Mouse (Mus musculus) right cerebral cortex, postnatal 4 days (tissue): Measurements from ENCODE around the gene Pbp2.
A peak's percentile ranks its signal among the peaks of the same experiment; 100 is the strongest.

Experiments
- DNase-seq: peaks from one replicate; pipeline ENCODE4 v3.0.0-alpha.2; 2022

Gene Pbp2

DNA sequence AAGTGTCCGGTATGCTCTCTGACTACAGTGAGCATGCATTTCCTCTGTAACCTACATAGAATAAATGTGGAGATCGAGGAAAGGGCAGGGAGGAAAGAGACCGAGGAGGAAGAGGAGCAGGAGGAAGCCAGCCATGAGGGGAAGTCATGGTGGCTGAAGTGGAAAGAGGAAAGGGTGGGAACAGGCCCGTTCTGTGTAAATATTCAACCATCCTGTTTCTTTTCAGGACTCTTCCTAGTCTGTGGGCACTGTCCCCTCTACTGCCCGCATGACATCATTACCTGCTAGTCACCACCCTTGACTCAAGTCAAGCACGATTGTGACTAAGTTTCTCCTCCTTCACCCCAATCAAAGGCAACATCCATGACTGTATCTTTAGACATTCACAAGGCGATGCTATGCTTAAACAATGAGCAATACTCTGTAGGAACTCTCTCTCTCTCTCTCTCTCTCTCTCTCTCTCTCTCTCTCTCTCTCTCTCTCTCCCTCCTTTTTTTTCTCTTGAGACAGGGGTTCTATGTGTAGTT, 11.1 kb downstream of the Pbp2 start:
- DNase-seq = no peak

DNA sequence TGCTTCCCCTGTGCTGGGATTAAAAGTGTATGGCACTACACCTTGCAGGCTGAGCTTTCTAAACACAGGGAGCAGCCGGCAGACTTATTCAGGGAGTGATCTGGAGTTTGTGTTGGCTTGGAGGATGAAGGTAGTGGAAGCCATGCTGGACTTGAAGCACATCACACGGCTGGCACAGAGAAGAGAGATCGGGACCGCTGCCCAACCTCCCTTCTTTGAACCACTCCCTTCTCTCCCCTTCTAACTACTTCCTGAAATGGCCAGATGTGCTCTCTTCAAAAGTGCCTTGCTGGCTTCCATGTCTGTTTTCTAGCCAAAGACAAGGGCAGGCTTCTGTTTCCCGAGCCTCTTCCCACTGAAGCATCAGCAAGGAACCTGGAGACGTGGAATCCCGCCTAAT, 12.6 kb downstream of the Pbp2 start:
- no peak for DNase-seq

DNA sequence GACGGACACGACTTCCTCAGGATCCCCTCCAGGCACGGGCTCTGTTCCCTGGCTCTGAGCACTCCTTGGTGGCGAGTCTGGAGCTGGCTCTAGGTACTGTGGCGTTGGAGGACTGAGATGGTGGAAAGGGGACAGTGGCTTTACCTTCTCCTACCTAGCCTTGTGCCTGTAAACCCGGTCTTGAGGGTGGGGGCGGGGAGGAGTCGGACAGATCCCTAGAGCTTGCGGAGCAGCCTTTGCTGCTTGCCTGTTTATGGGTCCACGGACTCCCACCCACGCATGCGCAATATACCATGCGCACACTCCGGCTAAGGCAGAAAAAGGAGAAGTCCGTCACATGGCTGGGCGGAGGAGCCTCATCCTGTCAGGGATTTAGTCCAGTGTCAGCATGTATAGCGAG, 13.9 kb downstream of the Pbp2 start:
- no peak for DNase-seq

GRCm38 (mm10) chr6:135295082-135295861, 14.9 kb downstream of the Pbp2 start:
- DNase-seq = peak; percentile 17

- DNase-seq = no peak
These were observed 16.1 kb downstream of the Pbp2 start for GRCm38 (mm10) chr6:135294150-135294549.

DNA sequence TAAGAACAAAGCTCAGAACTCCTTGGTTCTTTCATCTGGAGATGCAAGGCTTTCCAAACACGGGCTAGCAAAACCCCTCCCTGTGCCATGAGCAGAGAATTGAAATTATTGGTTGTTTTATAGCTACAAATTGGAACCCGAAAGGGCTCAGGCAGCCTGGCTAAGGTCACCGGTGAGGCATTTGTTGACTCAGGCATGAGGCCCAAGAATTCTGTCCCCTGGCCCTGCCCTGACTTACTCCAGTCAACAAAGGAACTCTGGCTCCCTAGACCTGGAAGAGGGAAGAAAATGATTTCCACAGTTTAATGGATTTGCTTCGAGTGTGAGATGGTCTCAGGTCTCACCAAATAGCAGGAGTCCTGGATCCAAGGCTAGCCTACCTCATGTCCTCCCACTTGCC, 17.8 kb downstream of the Pbp2 start:
- no peak for DNase-seq

DNA sequence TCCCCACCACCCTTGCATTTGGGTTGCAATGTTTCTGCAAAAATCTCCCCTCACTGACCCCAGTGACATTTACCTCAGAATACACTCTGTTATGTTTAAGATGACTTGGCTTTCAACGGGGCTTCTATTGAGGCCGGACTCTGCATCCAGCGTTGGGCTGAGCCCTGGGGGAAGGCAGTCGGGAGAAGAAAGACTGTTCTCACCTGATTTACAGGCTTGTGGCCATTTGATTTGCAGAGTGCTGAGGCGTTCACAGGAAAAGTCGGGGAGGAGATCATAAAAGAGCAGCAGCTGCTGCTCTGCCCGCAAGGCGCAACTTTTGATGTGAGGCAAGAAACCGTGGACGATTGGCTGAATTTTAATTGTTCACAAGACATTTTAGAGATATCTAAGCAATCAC, 30.3 kb downstream of the Pbp2 start:
- no peak for DNase-seq

DNA sequence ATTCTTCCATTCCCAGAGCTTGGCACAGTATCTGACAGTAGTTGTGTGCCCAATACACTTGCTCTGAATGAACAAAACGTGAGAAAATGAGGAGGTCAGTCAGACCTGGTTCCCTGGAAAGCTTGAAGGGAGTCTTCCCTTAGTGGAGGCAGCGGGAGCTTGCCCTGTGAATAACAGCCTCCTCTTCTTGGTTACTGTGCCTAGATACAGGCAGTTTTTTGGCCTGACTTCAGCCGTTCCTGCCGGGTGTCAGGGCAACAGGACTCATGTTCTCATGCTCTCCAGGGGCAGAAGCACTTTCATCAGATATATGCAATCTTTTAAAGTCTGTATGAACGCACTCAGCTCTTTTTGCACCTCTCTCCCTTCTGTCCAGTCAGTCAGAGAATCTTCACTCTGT, 30.9 kb downstream of the Pbp2 start:
- no peak for DNase-seq

GRCm38 (mm10) chr6:135278302-135278701, 31.9 kb downstream of the Pbp2 start:
- no peak for DNase-seq

- DNase-seq = no peak
These were observed 33.5 kb downstream of the Pbp2 start for GRCm38 (mm10) chr6:135276474-135277295.

DNA sequence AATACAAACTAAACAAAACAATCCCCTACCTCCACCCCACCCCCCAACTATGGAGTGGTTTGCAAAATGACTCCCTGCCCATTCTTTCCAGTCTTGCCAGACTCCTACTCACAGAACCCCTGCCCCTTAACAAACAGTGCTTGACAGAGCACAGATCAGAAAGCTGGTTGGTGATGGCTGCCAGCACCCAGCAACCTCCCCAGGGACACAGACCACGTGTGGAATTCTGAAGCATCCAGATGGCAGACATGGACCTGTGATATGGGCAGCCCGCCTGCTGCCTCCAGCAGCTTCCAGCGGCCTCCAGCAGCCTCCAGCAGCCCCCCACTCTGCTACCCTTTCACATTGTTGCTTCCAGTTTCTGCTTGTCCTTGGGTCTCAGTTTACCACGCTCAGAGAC, 35.0 kb downstream of the Pbp2 start:
- no peak for DNase-seq

- DNase-seq = no peak
These were observed 37.1 kb downstream of the Pbp2 start for GRCm38 (mm10) chr6:135273066-135273465.

GRCm38 (mm10) chr6:135271761-135272160, 38.4 kb downstream of the Pbp2 start:
- DNase-seq = no peak

DNA sequence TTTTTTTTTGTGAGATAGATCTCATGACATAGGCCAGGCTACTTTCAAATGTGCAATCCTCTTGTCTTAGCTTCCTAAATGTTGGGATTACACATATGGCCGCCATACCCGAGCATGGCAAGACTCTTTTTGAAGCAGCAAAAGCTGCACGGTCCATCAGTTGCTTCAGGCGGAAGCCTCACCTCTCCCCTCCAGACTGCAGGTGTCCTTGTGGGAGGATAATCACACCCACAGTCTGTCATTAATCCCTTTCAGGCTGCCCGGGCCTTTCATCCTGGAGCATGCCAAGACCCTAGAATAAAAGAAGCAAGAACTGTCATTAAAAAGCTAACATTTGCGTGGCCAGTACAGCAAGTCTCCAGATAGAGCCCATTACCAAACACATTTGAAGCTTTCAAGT, 40.6 kb downstream of the Pbp2 start:
- DNase-seq = no peak

DNA sequence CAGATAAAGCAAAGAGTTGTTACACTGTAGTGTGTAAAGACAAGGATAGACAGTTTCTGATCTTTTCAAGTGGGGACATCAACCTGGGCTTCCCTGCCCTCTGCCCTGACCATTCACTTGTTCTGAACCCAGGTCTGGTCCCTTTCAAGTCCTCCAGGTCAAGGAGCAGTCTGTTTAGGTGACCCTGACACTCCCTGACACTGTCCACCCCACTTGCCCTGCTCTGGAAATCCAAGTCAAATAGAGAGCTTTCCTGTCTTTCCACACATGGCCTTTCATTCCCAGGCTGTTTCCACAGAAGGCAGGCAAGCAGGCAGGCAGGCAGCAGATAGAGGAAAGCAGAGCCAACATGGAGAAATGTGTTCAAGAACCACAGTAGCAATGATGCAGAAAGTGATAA, 41.8 kb downstream of the Pbp2 start:
- DNase-seq = no peak

GRCm38 (mm10) chr6:135267221-135267620, 43.0 kb downstream of the Pbp2 start:
- no peak for DNase-seq

GRCm38 (mm10) chr6:135266056-135266455, 44.1 kb downstream of the Pbp2 start:
- no peak for DNase-seq

DNA sequence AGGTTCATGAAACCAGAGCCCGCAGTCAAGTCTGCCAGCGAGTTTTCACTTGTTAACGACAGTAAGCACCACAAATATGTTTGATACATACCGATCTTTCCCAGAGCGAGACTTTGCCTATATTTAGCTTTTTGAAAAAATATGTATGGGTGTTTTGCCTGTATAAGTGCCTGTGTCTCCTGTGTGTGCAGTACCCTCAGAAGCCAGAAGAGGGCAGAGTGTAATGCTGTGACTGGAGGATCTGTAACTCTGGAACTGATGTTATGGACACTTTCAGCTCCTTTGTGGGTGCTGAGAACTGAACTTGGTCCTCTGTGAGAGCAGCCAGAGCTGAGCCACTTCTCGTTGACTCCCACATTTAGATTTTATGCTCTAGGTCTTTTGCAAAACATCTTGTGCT, 46.1 kb downstream of the Pbp2 start:
- DNase-seq = no peak

GRCm38 (mm10) chr6:135262565-135262964, 47.6 kb downstream of the Pbp2 start:
- DNase-seq = no peak

DNA sequence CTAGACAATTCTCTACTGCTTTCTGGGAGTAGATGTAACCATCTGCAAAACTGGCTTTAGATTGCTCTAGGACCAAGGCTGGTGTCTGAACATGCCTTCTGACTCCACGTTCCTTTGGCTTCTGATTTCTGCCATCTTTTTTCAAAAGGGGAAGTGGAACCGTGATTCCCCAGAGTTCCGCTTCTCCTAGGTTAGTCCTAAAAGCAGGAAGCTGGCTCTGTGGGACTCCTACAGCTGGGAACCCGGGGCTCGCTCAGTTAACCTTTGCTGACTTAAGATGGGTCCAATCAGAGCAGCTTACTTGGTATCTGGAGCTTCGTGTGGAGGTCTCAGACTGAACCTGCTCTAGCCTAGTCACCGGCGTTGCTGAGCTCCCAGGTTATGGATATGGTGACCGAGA, 49.1 kb downstream of the Pbp2 start:
- DNase-seq = no peak

- no peak for DNase-seq
These were observed 49.8 kb downstream of the Pbp2 start for GRCm38 (mm10) chr6:135260435-135260834.
